Mouse (Mus musculus) right cerebral cortex, postnatal 4 days (tissue): ENCODE results near the gene Mef2d.

Experiments
- DNase-seq: peaks from one replicate; pipeline ENCODE4 v3.0.0-alpha.2; 2022

Gene Mef2d

GRCm38 (mm10) chr3:88212356-88212755, 70.2 kb downstream of the Mef2d start:
- DNase-seq = no peak

- no peak for DNase-seq
Measured at GRCm38 (mm10) chr3:88213019-88213418, 70.8 kb downstream of the Mef2d start.

DNA sequence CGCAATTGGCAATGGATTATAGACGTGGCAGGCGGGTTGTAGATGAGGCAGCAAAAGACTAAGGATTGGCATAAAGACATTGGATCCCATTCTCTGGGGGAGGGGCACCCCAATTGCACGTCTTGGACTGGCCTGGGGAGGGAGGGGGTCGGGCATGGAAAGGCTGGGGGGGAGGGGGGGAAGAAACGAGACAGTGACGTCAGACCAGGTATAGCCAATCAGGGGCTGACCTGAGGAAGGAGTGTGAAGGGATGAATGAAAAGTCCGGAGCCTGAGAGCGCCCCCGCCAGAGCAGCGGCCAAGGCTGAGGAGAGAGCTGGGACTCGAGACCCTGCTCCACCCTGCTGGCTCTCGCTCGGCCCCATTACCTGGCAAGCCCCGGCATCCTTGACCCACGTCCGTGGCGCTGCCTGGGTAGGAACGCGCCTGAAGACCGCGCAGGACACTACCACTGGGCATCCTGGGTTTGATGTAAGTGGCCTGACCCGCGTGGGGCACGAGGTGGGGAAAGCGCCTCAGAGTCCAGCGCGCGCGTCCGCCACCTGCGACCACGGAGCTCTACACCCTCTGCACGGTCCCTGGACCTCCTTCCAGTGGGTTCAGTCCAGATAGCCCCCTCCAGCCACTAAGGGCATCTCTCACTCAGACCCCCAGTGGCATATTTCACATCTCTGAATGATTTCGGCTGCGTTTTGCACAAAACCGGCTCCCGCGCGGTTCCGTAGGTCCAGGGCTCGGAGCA, 72.2 kb downstream of the Mef2d start:
- DNase-seq = peak; percentile 79

GRCm38 (mm10) chr3:88214971-88215552, 72.9 kb downstream of the Mef2d start:
- DNase-seq = no peak

GRCm38 (mm10) chr3:88215553-88216004, 73.4 kb downstream of the Mef2d start:
- DNase-seq = no peak

DNA sequence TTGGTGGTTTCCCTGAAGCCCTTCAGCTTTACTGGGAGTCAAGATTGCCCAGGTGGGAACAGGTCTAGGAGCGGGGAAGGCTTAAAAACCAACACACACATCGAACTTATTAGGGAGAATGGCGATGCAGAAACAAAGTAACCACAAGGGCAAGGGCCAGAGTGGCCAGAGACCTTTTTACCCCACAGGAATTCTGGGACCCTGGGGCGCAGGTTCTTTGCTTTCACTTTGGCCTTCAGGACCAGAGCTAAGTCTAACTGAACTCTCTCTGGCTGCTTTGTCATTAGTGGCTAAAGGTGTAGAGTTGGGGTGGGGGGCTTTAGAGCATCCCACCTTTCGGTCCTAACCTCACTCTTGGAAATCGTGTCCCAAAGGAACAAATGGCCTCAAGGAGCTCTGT, 73.9 kb downstream of the Mef2d start:
- DNase-seq = no peak

GRCm38 (mm10) chr3:88216534-88217326, 74.6 kb downstream of the Mef2d start:
- no peak for DNase-seq

GRCm38 (mm10) chr3:88217679-88218078, 75.5 kb downstream of the Mef2d start:
- no peak for DNase-seq

DNA sequence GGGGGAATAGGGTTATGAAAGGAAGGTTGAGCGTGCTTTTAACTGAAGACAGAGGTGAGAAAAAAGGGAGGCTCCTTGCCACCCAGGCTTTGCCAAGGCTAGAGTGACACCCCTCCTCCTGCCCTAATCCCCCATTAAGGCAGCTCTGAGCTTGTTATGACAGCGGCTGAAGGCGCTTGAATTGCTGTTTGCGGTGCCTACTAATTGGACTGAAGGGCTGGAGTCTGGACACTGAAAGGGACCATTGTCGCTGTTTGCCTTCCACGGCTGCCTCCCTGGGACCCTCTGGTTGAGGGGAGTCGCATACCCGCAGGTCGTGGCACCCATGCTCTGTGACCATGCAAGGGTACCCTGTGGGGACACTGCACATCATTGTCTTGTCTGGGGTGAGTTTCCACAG, 77.8 kb downstream of the Mef2d start:
- DNase-seq = no peak

DNA sequence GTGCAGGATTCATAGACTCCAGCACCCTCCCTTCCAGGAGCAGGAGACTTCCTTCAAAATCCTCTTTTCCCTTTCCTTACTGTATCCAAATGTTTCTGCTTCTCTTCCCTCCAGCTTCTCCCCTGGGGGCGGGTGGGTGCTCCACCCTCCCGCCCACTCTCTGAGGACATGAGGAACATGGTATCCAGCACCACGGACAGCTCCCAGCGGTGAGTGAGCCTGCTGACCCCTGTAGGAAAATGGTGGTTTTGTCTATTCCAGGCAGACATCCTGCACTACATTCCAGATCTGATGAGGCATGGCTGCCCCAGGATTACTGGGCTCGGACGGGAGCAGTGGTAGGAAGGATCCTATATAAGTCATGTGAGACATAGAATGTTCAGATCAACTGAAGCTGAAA, 78.7 kb downstream of the Mef2d start:
- DNase-seq = no peak
